Mouse (Mus musculus) activated CD4-positive, CD25-positive, alpha-beta regulatory T cell, adult 9 weeks (primary cell): Measurements from ENCODE around the gene Rho. TPM values are rescaled to one million over a fixed set of nuclear protein-coding genes. Genes with fewer than 3 reads are reported as not detected.

Experiments used
- polyA plus RNA-seq: library from polyadenylated mRNA; unstranded; fragments of 100-300 nt; shearing (Covaris generic); gene quantifications from one replicate; pipeline ENCODE4 v1.2.1, GENCODE M21; 2017

The Rho gene
- not detected for polyA plus RNA-seq

GRCm38 (mm10) chr6:115931639-115932038, at the start of gene Rho:
Gene Rho (plus strand): TSS chr6:115931748.

GRCm38 (mm10) chr6:115944638-115945037, 13.1 kb downstream of the Rho start, which contains the start of gene H1foo:
Gene H1foo (plus strand): TSS chr6:115944938.

Other genes starting within 250 kb of the Rho start
- gene Tmem40, start 169.3 kb upstream of the Rho start, polyA plus RNA-seq, result 0.43 TPM
- gene Cand2, start 157.2 kb upstream of the Rho start, polyA plus RNA-seq, result 8.2 TPM
- 3,481 TPM for gene Rpl32, start 123.0 kb upstream of the Rho start, polyA plus RNA-seq
- gene Efcab12, start 93.3 kb upstream of the Rho start, polyA plus RNA-seq, result 0.51 TPM
- 13.0 TPM for gene Mbd4, start 78.4 kb upstream of the Rho start, polyA plus RNA-seq
- gene Ift122, start 78.3 kb upstream of the Rho start, polyA plus RNA-seq, result 4.6 TPM
- gene H1foo, start 13.2 kb downstream of the Rho start, polyA plus RNA-seq, result not detected
- 4.1 TPM for gene Plxnd1, start 63.3 kb downstream of the Rho start, polyA plus RNA-seq